ENCODE assay signal across 8 mouse cellular contexts in genomic region chr2:158178696-158179369, GRCm38 (mm10). TPM values are rescaled to one million over a fixed set of nuclear protein-coding genes. Genes with fewer than 3 reads are reported as not detected.
DNase-seq lines count a peak whose midpoint lies in the region; ATAC-seq lines count a peak whose summit lies in the region.

No protein-coding gene starts in this region.

- WGBS in forebrain, embryonic 13.5 days = 17% methylated on average over 17 of the region's 19 CpGs
- 12% methylated on average over 17 of the region's 19 CpGs for WGBS in limb, embryonic 10.5 days
- WGBS in midbrain, embryonic 10.5 days = 10% methylated on average over 19 of the region's 19 CpGs

- intact Hi-C loops in heart, postnatal 36 days (cut with DNase I) = no loop called here

- peak; percentile 86 for DNase-seq in B cell, adult 2 months
- peak; percentile 63 for DNase-seq in adrenal gland, adult 8-10 months
- peak; percentile 79 to 83 for DNase-seq in heart, postnatal 36 days
- DNase-seq in limb, embryonic 10.5 days (ENCODE audit: low spot score) = peak; percentile 85
- peak; percentile 83 for DNase-seq in midbrain, embryonic 10.5 days (ENCODE audit: low spot score)
- peak; percentile 80 to 88 for DNase-seq in spleen, postnatal 4 days (ENCODE audit: low spot score in 2 of 2)

- no peak overlapping the region for H3K27ac ChIP-seq in forebrain, embryonic 13.5 days
- peak overlapping the region; percentile 50 for H3K27ac ChIP-seq in limb, embryonic 10.5 days
- H3K27ac ChIP-seq in midbrain, embryonic 10.5 days (replicated peaks) = peak overlapping the region; percentile 38; the same call in 1 of the 2 replicates

- no peaks in the 10 kb centered on the region for H3K36me3 ChIP-seq in forebrain, embryonic 13.5 days (ENCODE audit: poor library complexity, severe bottlenecking)
- H3K36me3 ChIP-seq in limb, embryonic 10.5 days = no peaks in the 10 kb centered on the region
- H3K36me3 ChIP-seq in midbrain, embryonic 10.5 days = no peaks in the 10 kb centered on the region

- H3K4me1 ChIP-seq in forebrain, embryonic 13.5 days = peaks cover 51% of the 10 kb centered on the region
- peaks cover 18% of the 10 kb centered on the region for H3K4me1 ChIP-seq in limb, embryonic 10.5 days
- H3K4me1 ChIP-seq in midbrain, embryonic 10.5 days = peaks cover 27% of the 10 kb centered on the region

- H3K4me2 ChIP-seq in forebrain, embryonic 13.5 days = peak overlapping the region; percentile 45

- 0 out of 2 replicates have a peak overlapping the region, but pooled peaks have one; percentile 2 for H3K9ac ChIP-seq in forebrain, embryonic 13.5 days

- peaks cover 4% of the 10 kb centered on the region; the same call in 1 of the 2 replicates for H3K27me3 ChIP-seq in forebrain, embryonic 13.5 days
- 0 out of 2 replicates have a peak, but pooled peaks cover 5% of the 10 kb centered on the region for H3K27me3 ChIP-seq in limb, embryonic 10.5 days (ENCODE audit: low read depth, poor library complexity, severe bottlenecking)
- H3K27me3 ChIP-seq in midbrain, embryonic 10.5 days (ENCODE audit: low read depth, poor library complexity, severe bottlenecking) = peaks cover 7% of the 10 kb centered on the region; the same call in 1 of the 2 replicates

- H3K9me3 ChIP-seq in forebrain, embryonic 13.5 days (replicated peaks) = no peaks in the 10 kb centered on the region
- H3K9me3 ChIP-seq in limb, embryonic 10.5 days (replicated peaks) = no peaks in the 10 kb centered on the region
- no peaks in the 10 kb centered on the region for H3K9me3 ChIP-seq in midbrain, embryonic 10.5 days (replicated peaks)

- peak; percentile 46; the same call in 1 of the 2 replicates for ATAC-seq in forebrain, embryonic 13.5 days
- ATAC-seq in cerebellum, adult (ENCODE audit: insufficient number of reproducible peaks, low FRiP score, low TSS enrichment) = no peak

- peak overlapping the region; percentile 15 for H3K4me3 ChIP-seq in forebrain, embryonic 13.5 days
- peak overlapping the region; percentile 49 for H3K4me3 ChIP-seq in limb, embryonic 10.5 days
- peak overlapping the region; percentile 51 for H3K4me3 ChIP-seq in midbrain, embryonic 10.5 days

RNA-seq across cellular contexts. Expression of gene Tgm2, which starts 32.6 kb away (rescaled TPM):
- 10 to 100 TPM; 58.1 to 75.3 (median 62.3) TPM for total RNA-seq in adrenal gland, adult 8-10 months (2022)
- polyA plus RNA-seq in forebrain, embryonic 13.5 days (2015; fragmentation: Nextera tagmentation; extraction: Ambion mirVana) = 3.9 and 4.7 TPM in 2 replicates
- total RNA-seq in heart, postnatal 36 days (2021) = 100 to 1,000 TPM; 237 to 310 TPM
- polyA plus RNA-seq in limb, embryonic 10.5 days (2016; fragmentation: Nextera tagmentation; extraction: Ambion mirVana) = 3.7 and 5.5 TPM in 2 replicates
- polyA plus RNA-seq in midbrain, embryonic 10.5 days (2016; fragmentation: Nextera tagmentation; extraction: Ambion mirVana) = 9.0 and 10.0 TPM in 2 replicates

RNA-seq across cellular contexts. Expression of gene D630003M21Rik, which starts 50.2 kb away (rescaled TPM):
- 1 to 10 TPM; 1.4 to 7.8 (median 4.4) TPM for total RNA-seq in adrenal gland, adult 8-10 months (2022)
- 2.3 and 2.7 TPM in 2 replicates for polyA plus RNA-seq in forebrain, embryonic 13.5 days (2015; fragmentation: Nextera tagmentation; extraction: Ambion mirVana)
- 1 to 10 TPM; 5.6 to 6.2 TPM for total RNA-seq in heart, postnatal 36 days (2021)
- polyA plus RNA-seq in limb, embryonic 10.5 days (2016; fragmentation: Nextera tagmentation; extraction: Ambion mirVana) = 1.2 and 3.3 TPM in 2 replicates
- 2.3 and 3.1 TPM in 2 replicates for polyA plus RNA-seq in midbrain, embryonic 10.5 days (2016; fragmentation: Nextera tagmentation; extraction: Ambion mirVana)
